Mouse (Mus musculus) induced T-regulatory cell, adult 2 months (primary cell): ENCODE results near the gene Kdm5c.
A peak's percentile ranks its signal among the peaks of the same experiment; 100 is the strongest.
"Not testable (repeated sequence)": the region's sequence is repeated elsewhere in the genome, so short reads cannot be mapped to it uniquely, and the experiment has no call there.

Experiments used
- DNase-seq: peaks from one replicate; pipeline ENCODE4 v3.0.0-alpha.2; 2012; ENCODE audit warnings: low read depth

Kdm5c gene

GRCm38 (mm10) chrX:152287026-152287425 is 54.2 kb downstream of the Kdm5c start:
- DNase-seq = not testable (repeated sequence)

- no peak for DNase-seq
Observed at GRCm38 (mm10) chrX:152306224-152306623, 73.4 kb downstream of the Kdm5c start.

GRCm38 (mm10) chrX:152307371-152307770 is 74.6 kb downstream of the Kdm5c start:
- no peak for DNase-seq

- DNase-seq = peak; percentile 35
Observed at GRCm38 (mm10) chrX:152307942-152308341, 75.1 kb downstream of the Kdm5c start.

GRCm38 (mm10) chrX:152320535-152320934 is 87.7 kb downstream of the Kdm5c start:
- no peak for DNase-seq

- DNase-seq = no peak
Observed at GRCm38 (mm10) chrX:152322776-152323175, 90.0 kb downstream of the Kdm5c start.

- peak; percentile 29 for DNase-seq
Observed at GRCm38 (mm10) chrX:152323584-152323983, 90.8 kb downstream of the Kdm5c start.
